Mouse (Mus musculus): Measurements from ENCODE around the gene Rchy1.

DNA sequence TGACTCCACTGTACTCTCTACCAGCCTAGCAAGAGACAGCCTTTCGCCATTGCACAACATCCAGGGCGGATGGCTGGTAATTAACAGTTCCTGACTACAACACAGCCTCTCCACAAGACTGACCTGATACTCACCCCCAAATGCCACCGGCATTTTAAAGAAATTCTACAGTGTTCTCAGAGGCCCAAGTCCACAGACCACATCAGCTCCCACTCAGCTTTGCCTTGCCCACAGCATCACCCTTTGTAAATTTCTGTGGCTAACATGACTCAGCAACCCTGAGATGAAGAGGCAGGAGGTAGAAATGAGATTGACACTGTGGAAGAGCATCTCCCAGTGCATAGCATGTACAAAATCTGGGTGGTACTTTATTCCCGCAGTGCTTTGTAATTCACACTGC lies 52.3 kb downstream of the Rchy1 start:
- TF ChIP-seq CTCF (conservative IDR thresholded peaks at IDR 0.05; ENCODE audit: insufficient read depth, insufficient read length, low read depth, low read length), result no peak
- TF ChIP-seq POLR2A (IDR thresholded peaks at IDR 0.05; ENCODE audit: low read depth, low read length), result no peak
